16 mouse cellular contexts compared by ENCODE assay signal in genomic region chrX:136991274-136991673, GRCm38 (mm10). TPM values are rescaled to one million over a fixed set of nuclear protein-coding genes. Genes with fewer than 3 reads are reported as not detected.
DNase-seq lines count a peak whose midpoint lies in the region; ATAC-seq and TF ChIP-seq lines count a peak whose summit lies in the region.
"Had no signal": no experiment of that assay in that cellular context is flagged by ENCODE, and none has a peak within 500 bp of the region (broad histone marks: within the 10 kb centered on the region; RNA-seq: fewer than 3 reads in every experiment).

No protein-coding gene starts in this region.

- no peak for TF ChIP-seq POLR2A in lung, adult 2 months (IDR thresholded peaks at IDR 0.05; ENCODE audit: borderline replicate concordance, extremely low read depth, low read depth, low read length)

- no peak for ATAC-seq in midbrain, embryonic 14.5 days (ENCODE audit: low FRiP score, low TSS enrichment)
- ATAC-seq in midbrain, embryonic 11.5 days (ENCODE audit: low FRiP score) = no peak
- ATAC-seq in hindbrain, embryonic 15.5 days (ENCODE audit: low FRiP score, low read depth) = no peak
- ATAC-seq in neural tube, embryonic 15.5 days (ENCODE audit: low FRiP score) = no peak
- ATAC-seq: lung, postnatal 0 days had no signal

- H3K4me3 ChIP-seq in midbrain, embryonic 14.5 days (replicated peaks; ENCODE audit: low read depth, low read length) = no peak overlapping the region
- H3K4me3 ChIP-seq in midbrain, embryonic 11.5 days (ENCODE audit: low read depth, low read length) = no peak overlapping the region
- peak overlapping the region; percentile 50; the same call in 1 of the 2 replicates for H3K4me3 ChIP-seq in hindbrain, embryonic 15.5 days
- H3K4me3 ChIP-seq in neural tube, embryonic 15.5 days (replicated peaks) = no peak overlapping the region
- no peak overlapping the region for H3K4me3 ChIP-seq in lung, adult 2 months (replicated peaks; ENCODE audit: extremely low read depth, low read depth, low read length)
- H3K4me3 ChIP-seq: embryonic facial prominence, embryonic 10.5 days; erythroblast, embryonic 14.5 days; heart, embryonic 13.5 days; liver, embryonic 13.5 days; midbrain, embryonic 12.5 days had no signal

- H3K4me2 ChIP-seq in midbrain, embryonic 14.5 days (ENCODE audit: low read length) = peak overlapping the region; percentile 52
- no peak overlapping the region for H3K4me2 ChIP-seq in midbrain, embryonic 11.5 days
- H3K4me2 ChIP-seq in hindbrain, embryonic 15.5 days = peak overlapping the region; percentile 59
- peak overlapping the region; percentile 58 for H3K4me2 ChIP-seq in neural tube, embryonic 15.5 days
- H3K4me2 ChIP-seq: heart, embryonic 13.5 days; liver, embryonic 13.5 days had no signal

- 44% methylated on average over 2 of the region's 2 CpGs for WGBS in midbrain, embryonic 14.5 days
- 44% methylated on average over 2 of the region's 2 CpGs for WGBS in midbrain, embryonic 11.5 days
- WGBS in hindbrain, embryonic 15.5 days = 44% methylated on average over 2 of the region's 2 CpGs
- 55% methylated on average over 2 of the region's 2 CpGs for WGBS in neural tube, embryonic 15.5 days
- WGBS in lung, adult 2 months = 64% methylated on average over 2 of the region's 2 CpGs

- peak; percentile 20 to 27 for DNase-seq in cerebellum, postnatal 10 days
- no peak for DNase-seq in cerebellum, adult 8-10 months
- DNase-seq in midbrain, embryonic 14.5 days = peak; percentile 3
- no peak for DNase-seq in midbrain, embryonic 11.5 days (ENCODE audit: low spot score, missing footprints)
- DNase-seq in lung, adult 2 months = no peak
- no peak for DNase-seq in testis, postnatal 10 days (ENCODE audit: low spot score)
- DNase-seq: heart, postnatal 4 days; liver, embryonic 13.5 days; thymus, adult 2 months had no signal

- H3K36me3 ChIP-seq in midbrain, embryonic 14.5 days (ENCODE audit: control insufficient read depth, insufficient read depth, low read length) = no peaks in the 10 kb centered on the region
- H3K36me3 ChIP-seq in midbrain, embryonic 11.5 days (ENCODE audit: control insufficient read depth, insufficient read depth, low read length) = no peaks in the 10 kb centered on the region
- H3K36me3 ChIP-seq in hindbrain, embryonic 15.5 days = no peaks in the 10 kb centered on the region
- no peaks in the 10 kb centered on the region for H3K36me3 ChIP-seq in neural tube, embryonic 15.5 days
- H3K36me3 ChIP-seq: embryonic facial prominence, embryonic 10.5 days; heart, embryonic 13.5 days; liver, embryonic 13.5 days; midbrain, embryonic 12.5 days had no signal

- peaks cover 8% of the 10 kb centered on the region; the same call in 1 of the 2 replicates for H3K4me1 ChIP-seq in midbrain, embryonic 14.5 days (ENCODE audit: control insufficient read depth, insufficient read depth, low read length)
- peaks cover 3% of the 10 kb centered on the region for H3K4me1 ChIP-seq in midbrain, embryonic 11.5 days (ENCODE audit: control insufficient read depth, insufficient read depth, low read length)
- peaks cover 25% of the 10 kb centered on the region for H3K4me1 ChIP-seq in hindbrain, embryonic 15.5 days (replicated peaks)
- peaks cover 25% of the 10 kb centered on the region for H3K4me1 ChIP-seq in neural tube, embryonic 15.5 days
- H3K4me1 ChIP-seq in lung, adult 2 months (ENCODE audit: control insufficient read depth, insufficient read depth, low read length) = peaks cover 3% of the 10 kb centered on the region; the same call in 1 of the 2 replicates
- H3K4me1 ChIP-seq: heart, embryonic 13.5 days; liver, embryonic 13.5 days had no signal

- H3K9me3 ChIP-seq in midbrain, embryonic 14.5 days (ENCODE audit: control insufficient read depth, low read length) = no peaks in the 10 kb centered on the region
- H3K9me3 ChIP-seq in midbrain, embryonic 11.5 days (ENCODE audit: control insufficient read depth, low read length) = no peaks in the 10 kb centered on the region
- no peaks in the 10 kb centered on the region for H3K9me3 ChIP-seq in hindbrain, embryonic 15.5 days
- H3K9me3 ChIP-seq in neural tube, embryonic 15.5 days (replicated peaks) = no peaks in the 10 kb centered on the region
- H3K9me3 ChIP-seq: embryonic facial prominence, embryonic 10.5 days; heart, embryonic 13.5 days; liver, embryonic 13.5 days; midbrain, embryonic 12.5 days had no signal

- H3K27ac ChIP-seq in midbrain, embryonic 14.5 days (replicated peaks; ENCODE audit: low read depth, low read length) = no peak overlapping the region
- H3K27ac ChIP-seq in midbrain, embryonic 11.5 days (ENCODE audit: low read depth, low read length) = no peak overlapping the region
- H3K27ac ChIP-seq in hindbrain, embryonic 15.5 days (replicated peaks) = 0 out of 2 replicates have a peak overlapping the region, but pooled peaks have one; percentile 92
- no peak overlapping the region for H3K27ac ChIP-seq in neural tube, embryonic 15.5 days (replicated peaks)
- H3K27ac ChIP-seq: embryonic facial prominence, embryonic 10.5 days; heart, embryonic 13.5 days; liver, embryonic 13.5 days; midbrain, embryonic 12.5 days had no signal

- no peak overlapping the region for H3K9ac ChIP-seq in midbrain, embryonic 14.5 days (replicated peaks; ENCODE audit: low read length)
- no peak overlapping the region for H3K9ac ChIP-seq in midbrain, embryonic 11.5 days (ENCODE audit: low read length)
- no peak overlapping the region for H3K9ac ChIP-seq in hindbrain, embryonic 15.5 days
- no peak overlapping the region for H3K9ac ChIP-seq in neural tube, embryonic 15.5 days (replicated peaks)
- H3K9ac ChIP-seq: heart, embryonic 13.5 days; liver, embryonic 13.5 days; midbrain, embryonic 12.5 days had no signal

- H3K27me3 ChIP-seq in midbrain, embryonic 14.5 days (ENCODE audit: control insufficient read depth, insufficient read depth, low read length) = no peaks in the 10 kb centered on the region
- H3K27me3 ChIP-seq in midbrain, embryonic 11.5 days (ENCODE audit: control insufficient read depth, insufficient read depth, low read length) = no peaks in the 10 kb centered on the region
- no peaks in the 10 kb centered on the region for H3K27me3 ChIP-seq in hindbrain, embryonic 15.5 days
- H3K27me3 ChIP-seq in neural tube, embryonic 15.5 days (replicated peaks) = no peaks in the 10 kb centered on the region

- TF ChIP-seq CTCF in lung, adult 2 months (IDR thresholded peaks at IDR 0.05; ENCODE audit: insufficient read depth, low read length) = no peak

RNA-seq across cellular contexts. Expression of gene Zcchc18, which starts 1.7 kb away (rescaled TPM):
- 304 and 316 TPM in 2 replicates for polyA plus RNA-seq in midbrain, embryonic 14.5 days (2014; fragmentation: Nextera tagmentation; extraction: Ambion mirVana)
- 85.9 and 89.2 TPM in 2 replicates for polyA plus RNA-seq in midbrain, embryonic 11.5 days (2014; fragmentation: Nextera tagmentation; extraction: Ambion mirVana)
- 409 and 412 TPM in 2 replicates for polyA plus RNA-seq in hindbrain, embryonic 15.5 days (2015; fragmentation: Nextera tagmentation; extraction: Ambion mirVana)
- 400 and 471 TPM in 2 replicates for polyA plus RNA-seq in neural tube, embryonic 15.5 days (2015; fragmentation: Nextera tagmentation; extraction: Ambion mirVana)
- polyA plus RNA-seq in lung, adult 2 months (2012; rRNA removed) = 0.26 and 0.34 TPM in 2 replicates
- polyA plus RNA-seq: erythroblast, embryonic 14.5 days had no signal

RNA-seq across cellular contexts. Expression of gene Tmsb15b1, which starts 14.6 kb away (rescaled TPM):
- 29.4 and 33.4 TPM in 2 replicates for polyA plus RNA-seq in midbrain, embryonic 14.5 days (2014; fragmentation: Nextera tagmentation; extraction: Ambion mirVana)
- polyA plus RNA-seq in midbrain, embryonic 11.5 days (2014; fragmentation: Nextera tagmentation; extraction: Ambion mirVana) = 26.4 and 30.1 TPM in 2 replicates
- polyA plus RNA-seq in hindbrain, embryonic 15.5 days (2015; fragmentation: Nextera tagmentation; extraction: Ambion mirVana) = 29.2 and 36.6 TPM in 2 replicates
- polyA plus RNA-seq in neural tube, embryonic 15.5 days (2015; fragmentation: Nextera tagmentation; extraction: Ambion mirVana) = 28.5 and 33.0 TPM in 2 replicates
- 0.62 TPM in 1 of 2 replicates, not detected in the other for polyA plus RNA-seq in lung, adult 2 months (2012; rRNA removed)
- polyA plus RNA-seq: erythroblast, embryonic 14.5 days had no signal

RNA-seq across cellular contexts. Expression of gene Tmsb15l, which starts 14.6 kb away (rescaled TPM):
- 9.1 and 10.4 TPM in 2 replicates for polyA plus RNA-seq in midbrain, embryonic 14.5 days (2014; fragmentation: Nextera tagmentation; extraction: Ambion mirVana)
- polyA plus RNA-seq in midbrain, embryonic 11.5 days (2014; fragmentation: Nextera tagmentation; extraction: Ambion mirVana) = 6.1 and 7.7 TPM in 2 replicates
- polyA plus RNA-seq in hindbrain, embryonic 15.5 days (2015; fragmentation: Nextera tagmentation; extraction: Ambion mirVana) = 7.5 and 8.4 TPM in 2 replicates
- 9.9 TPM in 2 replicates for polyA plus RNA-seq in neural tube, embryonic 15.5 days (2015; fragmentation: Nextera tagmentation; extraction: Ambion mirVana)
- 0.25 and 0.49 TPM in 2 replicates for polyA plus RNA-seq in lung, adult 2 months (2012; rRNA removed)
- polyA plus RNA-seq: erythroblast, embryonic 14.5 days had no signal

RNA-seq across cellular contexts. Expression of gene Tmsb15b2, which starts 16.0 kb away (rescaled TPM):
- 101 and 105 TPM in 2 replicates for polyA plus RNA-seq in midbrain, embryonic 14.5 days (2014; fragmentation: Nextera tagmentation; extraction: Ambion mirVana)
- 60.9 and 62.2 TPM in 2 replicates for polyA plus RNA-seq in midbrain, embryonic 11.5 days (2014; fragmentation: Nextera tagmentation; extraction: Ambion mirVana)
- 78.8 and 84.8 TPM in 2 replicates for polyA plus RNA-seq in hindbrain, embryonic 15.5 days (2015; fragmentation: Nextera tagmentation; extraction: Ambion mirVana)
- polyA plus RNA-seq in neural tube, embryonic 15.5 days (2015; fragmentation: Nextera tagmentation; extraction: Ambion mirVana) = 70.3 and 101 TPM in 2 replicates
- not detected in 2 replicates for polyA plus RNA-seq in lung, adult 2 months (2012; rRNA removed)
- polyA plus RNA-seq: erythroblast, embryonic 14.5 days; thymus, adult 2 months had no signal

RNA-seq across cellular contexts. Expression of gene Slc25a53, which starts 46.8 kb away (rescaled TPM):
- 16.2 and 16.5 TPM in 2 replicates for polyA plus RNA-seq in midbrain, embryonic 14.5 days (2014; fragmentation: Nextera tagmentation; extraction: Ambion mirVana)
- 11.9 and 13.0 TPM in 2 replicates for polyA plus RNA-seq in midbrain, embryonic 11.5 days (2014; fragmentation: Nextera tagmentation; extraction: Ambion mirVana)
- polyA plus RNA-seq in hindbrain, embryonic 15.5 days (2015; fragmentation: Nextera tagmentation; extraction: Ambion mirVana) = 12.1 and 14.6 TPM in 2 replicates
- polyA plus RNA-seq in neural tube, embryonic 15.5 days (2015; fragmentation: Nextera tagmentation; extraction: Ambion mirVana) = 10.8 and 11.1 TPM in 2 replicates
- 3.6 and 4.3 TPM in 2 replicates for polyA plus RNA-seq in lung, adult 2 months (2012; rRNA removed)
- polyA plus RNA-seq: erythroblast, embryonic 14.5 days had no signal

Comparison
In these comparisons a context has a peak if more than half of its experiments do, and no peak if none do; other contexts are left out.
1. DNase-seq: peak in cerebellum, postnatal 10 days (2 of 2) and midbrain, embryonic 14.5 days (single experiment); none in cerebellum, adult 8-10 months (single experiment), midbrain, embryonic 11.5 days (single experiment), lung, adult 2 months (single experiment) and testis, postnatal 10 days (single experiment).
2. RNA of gene Zcchc18, which starts 1.7 kb away (polyA plus RNA-seq): 400 to 471 TPM in neural tube, embryonic 15.5 days, 409 to 412 TPM in hindbrain, embryonic 15.5 days, 304 to 316 TPM in midbrain, embryonic 14.5 days and 85.9 to 89.2 TPM in midbrain, embryonic 11.5 days; 0.26 to 0.34 TPM in lung, adult 2 months; every median in the first group is over 10 times any median in the second.
3. RNA of gene Tmsb15b1, which starts 14.6 kb away (polyA plus RNA-seq): 28.5 to 33.0 TPM in neural tube, embryonic 15.5 days, 26.4 to 30.1 TPM in midbrain, embryonic 11.5 days, 29.4 to 33.4 TPM in midbrain, embryonic 14.5 days and 29.2 to 36.6 TPM in hindbrain, embryonic 15.5 days; 0.62 TPM in lung, adult 2 months; every median in the first group is over 10 times any median in the second.